Mouse (Mus musculus): ENCODE results near the gene Akap1. TPM values are rescaled to one million over a fixed set of nuclear protein-coding genes. Genes with fewer than 3 reads are reported as not detected.

Gene Akap1
- total RNA-seq, 2 experiments from 2014 or later = 107 to 121 TPM

GRCm38 (mm10) chr11:88884376-88885065 is 20.1 kb upstream of the Akap1 start:
- DNase-seq (ENCODE audit: low spot score in 2 of 2) = no peak

GRCm38 (mm10) chr11:88878011-88878410 is 13.6 kb upstream of the Akap1 start:
- DNase-seq (ENCODE audit: low spot score in 2 of 2) = no peak

- DNase-seq (ENCODE audit: low spot score in 2 of 2) = no peak
Observed at GRCm38 (mm10) chr11:88873667-88874030, 9.3 kb upstream of the Akap1 start.

GRCm38 (mm10) chr11:88873027-88873666 is 8.8 kb upstream of the Akap1 start:
- no peak for DNase-seq (ENCODE audit: low spot score in 2 of 2)

GRCm38 (mm10) chr11:88869443-88869842 is 5.1 kb upstream of the Akap1 start:
- DNase-seq (ENCODE audit: low spot score in 2 of 2) = no peak

- DNase-seq (ENCODE audit: low spot score in 2 of 2) = peak in 1 of 2 experiments; percentile 59
Observed at GRCm38 (mm10) chr11:88863904-88864457, 405 bp downstream of the Akap1 start.

- no peak for DNase-seq (ENCODE audit: low spot score in 2 of 2)
Observed at GRCm38 (mm10) chr11:88863071-88863903, 1.1 kb downstream of the Akap1 start.

- no peak for DNase-seq (ENCODE audit: low spot score in 2 of 2)
Observed at GRCm38 (mm10) chr11:88862355-88862754, 2.0 kb downstream of the Akap1 start.

GRCm38 (mm10) chr11:88861060-88861459 is 3.3 kb downstream of the Akap1 start:
- DNase-seq (ENCODE audit: low spot score in 2 of 2) = no peak

GRCm38 (mm10) chr11:88860641-88861040 is 3.7 kb downstream of the Akap1 start:
- DNase-seq (ENCODE audit: low spot score in 2 of 2) = no peak

- peak in 1 of 2 experiments; percentile 26 for DNase-seq (ENCODE audit: low spot score in 2 of 2)
Observed at GRCm38 (mm10) chr11:88857311-88858005, 6.9 kb downstream of the Akap1 start.

GRCm38 (mm10) chr11:88856383-88856782 is 8.0 kb downstream of the Akap1 start:
- no peak for DNase-seq (ENCODE audit: low spot score in 2 of 2)

GRCm38 (mm10) chr11:88855795-88856194 is 8.6 kb downstream of the Akap1 start:
- no peak for DNase-seq (ENCODE audit: low spot score in 2 of 2)

- no peak for DNase-seq (ENCODE audit: low spot score in 2 of 2)
Observed at GRCm38 (mm10) chr11:88853588-88853987, 10.8 kb downstream of the Akap1 start.

GRCm38 (mm10) chr11:88852806-88853205 is 11.6 kb downstream of the Akap1 start:
- no peak for DNase-seq (ENCODE audit: low spot score in 2 of 2)

- no peak for DNase-seq (ENCODE audit: low spot score in 2 of 2)
Observed at GRCm38 (mm10) chr11:88851049-88851825, 13.1 kb downstream of the Akap1 start.

GRCm38 (mm10) chr11:88849732-88850131 is 14.7 kb downstream of the Akap1 start:
- DNase-seq (ENCODE audit: low spot score in 2 of 2) = no peak

- DNase-seq (ENCODE audit: low spot score in 2 of 2) = peak; percentile 61 to 65
Observed at GRCm38 (mm10) chr11:88849284-88849683, 15.1 kb downstream of the Akap1 start.

- DNase-seq (ENCODE audit: low spot score in 2 of 2) = peak; percentile 57 to 64
Observed at GRCm38 (mm10) chr11:88848590-88848989, 15.8 kb downstream of the Akap1 start.
